Mouse (Mus musculus) testis, adult 2 months (tissue): ENCODE data around the gene Kcnmb2.

Experiments
- CTCF ChIP-seq: fragments of 200-500 bp; IDR thresholded peaks from 2 replicates; pipeline ENCODE4 v1.5.1; 2012; ENCODE audit warnings: low read depth, mild to moderate bottlenecking, inconsistent platforms, low read length, moderate library complexity; ENCODE audit not compliant: control insufficient read depth, insufficient read depth, insufficient replicate concordance
- POLR2A ChIP-seq: fragments of 200-500 bp; IDR thresholded peaks from 2 replicates; pipeline ENCODE4 v1.6.1; 2012; ENCODE audit warnings: low read depth, mild to moderate bottlenecking, inconsistent platforms, low read length, moderate library complexity; ENCODE audit not compliant: control insufficient read depth

DNA sequence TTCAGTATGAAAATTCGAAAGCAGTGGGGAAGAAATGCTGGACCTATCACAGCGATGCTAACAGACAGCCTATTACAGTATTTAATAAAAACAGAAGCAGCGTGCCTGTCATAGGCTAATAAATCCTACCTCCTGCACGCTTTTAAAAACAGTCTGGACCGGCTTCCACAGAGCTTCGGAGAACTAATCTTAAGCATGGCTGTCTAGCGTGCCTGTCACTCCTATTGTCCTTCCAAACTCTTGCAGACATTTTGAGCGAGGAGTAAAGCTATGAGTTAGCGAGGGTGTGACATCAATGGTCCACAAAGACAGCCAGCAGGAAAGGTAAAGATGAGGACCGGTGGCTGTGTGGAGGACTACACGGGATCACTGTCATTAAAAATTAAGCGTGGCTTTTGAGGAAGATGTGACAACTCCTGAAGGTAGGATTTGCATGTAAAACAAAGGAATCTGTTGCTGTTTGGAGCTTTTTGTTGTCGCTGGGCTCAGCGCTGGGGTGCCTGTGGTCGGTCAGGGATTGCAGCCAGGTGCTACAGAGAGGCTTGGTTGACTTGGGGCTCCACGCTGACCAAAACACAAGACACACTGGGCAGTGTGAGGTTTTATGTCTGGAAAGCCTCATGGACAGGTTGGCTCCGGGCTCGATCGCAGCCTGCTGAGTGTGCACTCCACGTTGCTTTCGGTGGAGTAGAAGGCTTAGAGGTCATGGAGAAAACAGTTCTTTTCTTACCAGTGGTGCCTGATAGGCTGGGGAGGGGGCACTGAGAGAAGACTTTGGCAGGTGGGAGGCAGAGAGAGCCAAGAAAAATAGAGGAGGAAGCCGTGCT, at the start of gene Kcnmb2:
- TF ChIP-seq CTCF, result no peak
- no peak for TF ChIP-seq POLR2A
